Mouse (Mus musculus): ENCODE measurements around the gene Gm3045. TPM values are rescaled to one million over a fixed set of nuclear protein-coding genes. Genes with fewer than 3 reads are reported as not detected.

Gene Gm3045
- total RNA-seq (2021): not detected
- long read RNA-seq, experiment 1: 0 reads
- long read RNA-seq, experiment 2: 0 reads

- no peak for DNase-seq
Observed at GRCm38 (mm10) chr13:56426365-56426764, at the start of gene Gm3045. Gene Gm3045 (plus strand): TSS chr13:56426594.

DNA sequence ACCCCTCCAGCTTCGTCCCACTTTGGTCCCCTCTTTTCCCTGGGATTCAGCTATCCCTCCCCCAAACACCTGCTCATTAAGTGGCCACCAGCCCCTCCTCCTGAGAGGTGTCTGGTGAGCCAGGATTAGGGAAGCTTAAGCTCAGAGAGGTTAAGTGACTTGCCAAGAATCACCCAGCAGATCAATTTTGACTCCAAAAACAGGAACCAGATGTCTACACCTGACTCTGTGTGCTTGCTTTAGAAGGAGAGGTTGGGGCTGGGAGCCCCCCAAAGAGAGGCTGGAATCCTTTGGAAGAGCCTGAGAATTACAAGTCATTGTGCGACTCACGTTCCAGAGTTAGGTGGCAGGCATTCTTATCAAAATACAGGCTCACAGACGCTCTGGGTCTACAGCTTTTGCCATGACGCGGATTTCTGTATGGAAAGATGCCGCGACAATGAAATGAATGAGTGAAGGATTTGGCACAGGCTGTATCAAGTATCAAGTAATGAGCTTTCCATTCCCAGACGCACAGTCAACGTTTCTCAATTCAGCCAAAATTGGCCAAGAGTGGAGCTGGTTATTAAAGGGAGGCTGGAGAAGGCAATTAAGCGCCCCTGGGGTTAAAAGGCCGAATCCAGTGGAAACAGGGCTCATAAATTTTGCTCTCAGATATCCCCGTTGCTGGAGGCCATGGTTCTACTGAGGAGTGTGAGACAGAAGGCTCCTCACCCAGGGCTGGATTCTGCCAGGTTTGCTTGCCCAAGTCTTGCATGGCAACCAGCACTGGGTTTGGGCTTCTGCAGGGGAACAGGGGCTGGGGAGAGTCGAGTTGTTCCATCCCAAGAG lies 45.3 kb upstream of the Gm3045 start:
- no peak for DNase-seq

- DNase-seq: no peak
Observed at GRCm38 (mm10) chr13:56383406-56383805, 43.0 kb upstream of the Gm3045 start.

DNA sequence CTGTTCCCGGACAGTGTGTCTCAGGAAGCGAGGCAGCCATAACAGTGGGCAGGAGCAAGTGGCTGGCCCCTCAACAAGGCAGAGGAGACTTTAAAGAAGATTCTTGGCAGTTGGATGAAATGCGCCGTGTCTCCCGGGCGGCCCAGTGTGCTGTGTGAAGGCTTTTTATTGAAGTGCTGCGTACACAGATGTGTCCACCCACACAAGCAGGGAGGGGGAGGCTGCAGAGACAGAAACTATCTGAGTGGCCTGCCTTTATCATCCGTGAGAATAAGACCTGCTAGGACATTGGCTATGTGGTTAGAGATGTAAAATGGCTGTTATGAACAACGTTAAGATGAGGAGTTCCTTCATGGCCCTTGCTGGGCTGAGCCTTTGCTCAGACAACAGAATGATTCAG lies 40.0 kb upstream of the Gm3045 start:
- DNase-seq: no peak

- no peak for DNase-seq
Observed at GRCm38 (mm10) chr13:56387374-56387773, 39.0 kb upstream of the Gm3045 start.

- DNase-seq: no peak
Observed at GRCm38 (mm10) chr13:56388042-56388441, 38.4 kb upstream of the Gm3045 start.

- DNase-seq: no peak
Observed at GRCm38 (mm10) chr13:56397572-56397971, 28.8 kb upstream of the Gm3045 start.

DNA sequence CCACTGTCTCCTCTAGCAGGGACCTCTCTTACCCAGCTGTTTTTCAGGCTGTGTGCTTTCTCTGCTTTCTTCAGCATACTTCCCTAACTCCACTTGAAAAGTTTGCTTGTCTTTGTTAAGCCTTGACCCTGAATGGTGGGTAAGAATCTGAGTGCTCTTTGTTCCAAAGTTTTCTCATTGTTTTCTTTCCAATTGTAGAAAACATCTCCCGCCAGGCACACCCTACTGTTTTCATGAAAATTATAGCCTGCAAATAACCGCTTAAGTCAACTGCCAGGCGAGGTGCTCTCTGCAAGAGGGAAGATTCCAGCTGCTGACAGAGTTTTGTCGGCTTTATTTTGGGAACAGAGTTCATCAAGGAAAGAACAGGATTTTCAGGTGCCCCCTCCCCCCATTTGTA lies 25.2 kb upstream of the Gm3045 start:
- DNase-seq: no peak

DNA sequence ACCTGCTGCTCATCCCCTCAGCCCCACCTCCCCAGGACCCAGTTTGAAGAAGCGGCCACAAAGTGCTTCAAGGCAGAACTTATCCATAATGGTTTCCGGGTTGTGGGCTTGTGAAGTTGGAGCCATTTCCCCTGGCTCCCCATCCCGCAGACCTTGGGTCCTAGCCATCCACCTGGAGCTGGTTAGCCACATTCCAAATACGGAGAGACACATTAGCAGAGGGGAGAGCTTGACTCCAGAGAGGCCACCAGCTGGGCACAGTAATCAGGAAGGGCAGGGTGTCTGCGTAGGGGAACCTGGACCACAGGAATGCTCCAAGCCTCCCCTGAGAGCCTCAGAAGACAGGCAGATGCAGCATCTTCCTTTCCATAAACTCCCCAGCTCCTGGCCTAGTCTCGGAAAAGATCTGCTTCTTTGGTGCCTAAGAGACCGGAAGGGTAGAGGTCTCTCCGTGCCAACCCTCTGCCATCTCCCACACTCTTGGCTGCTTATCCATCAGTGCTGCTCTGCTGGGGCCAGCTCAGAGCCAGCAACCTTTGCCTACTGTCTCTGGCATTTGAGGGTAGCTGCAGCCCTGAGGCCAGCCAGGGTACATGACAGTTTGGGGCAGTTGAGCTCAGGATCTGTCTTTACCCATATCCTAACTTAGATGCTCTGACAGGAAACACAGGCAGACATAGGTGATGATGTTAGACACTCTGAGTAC lies 22.9 kb upstream of the Gm3045 start:
- no peak for DNase-seq

- DNase-seq: no peak
Observed at GRCm38 (mm10) chr13:56404511-56405140, 21.8 kb upstream of the Gm3045 start.

- no peak for DNase-seq
Observed at GRCm38 (mm10) chr13:56412286-56412873, 14.0 kb upstream of the Gm3045 start.

- no peak for DNase-seq
Observed at GRCm38 (mm10) chr13:56418685-56419483, 7.5 kb upstream of the Gm3045 start.

GRCm38 (mm10) chr13:56419538-56419937 lies 6.9 kb upstream of the Gm3045 start:
- no peak for DNase-seq

DNA sequence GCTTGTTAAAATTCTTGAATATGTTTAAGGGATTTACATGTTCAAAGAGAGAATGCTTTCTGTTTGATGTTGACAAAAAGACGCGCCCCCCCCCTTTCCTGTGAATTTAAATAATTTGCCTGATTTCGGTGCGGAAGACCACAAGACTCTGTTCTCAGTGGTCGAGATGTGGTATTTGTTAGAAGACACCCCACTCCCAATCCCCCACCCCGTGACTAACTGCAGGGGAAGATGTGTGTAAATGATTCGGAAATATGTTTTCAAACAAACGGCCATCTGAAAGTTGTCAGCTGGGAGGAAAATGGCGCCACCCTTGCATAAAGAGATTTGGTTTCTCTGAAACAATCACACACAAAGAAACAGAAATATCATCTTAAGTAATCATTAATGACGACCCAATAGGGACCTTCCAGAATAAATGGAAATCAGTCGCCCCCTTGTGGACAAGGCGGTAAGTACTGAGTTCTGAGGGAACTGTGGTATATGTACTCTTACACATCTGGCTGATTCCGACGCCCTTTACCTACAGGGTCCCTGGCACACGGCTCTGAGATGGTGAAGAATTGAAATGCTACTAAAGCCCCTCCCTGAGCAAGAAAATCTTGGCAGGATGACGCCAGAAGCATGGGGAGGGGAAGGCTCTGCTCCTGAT lies 4.2 kb upstream of the Gm3045 start:
- DNase-seq: peak; percentile 81

DNA sequence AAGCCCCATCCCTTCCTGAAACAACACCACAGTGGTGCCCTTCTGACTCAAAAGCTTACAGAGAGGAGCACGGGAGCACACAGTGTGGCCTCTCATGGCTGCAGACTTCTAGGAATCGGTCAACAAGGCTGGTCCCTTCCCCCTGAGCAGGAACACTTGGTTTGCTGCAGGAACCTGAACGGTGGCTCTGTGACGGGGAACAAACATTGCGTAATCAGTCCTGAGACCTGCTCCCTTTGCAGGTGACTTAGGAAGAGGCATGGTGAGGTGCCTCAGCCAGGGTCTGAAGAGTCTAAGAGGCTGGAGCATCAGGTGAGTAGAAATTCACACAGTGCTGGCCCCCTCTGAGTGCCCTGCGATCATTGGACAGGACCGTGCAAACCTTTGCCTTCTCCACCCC lies 463 bp upstream of the Gm3045 start:
- no peak for DNase-seq

- DNase-seq: peak; percentile 85
Observed at GRCm38 (mm10) chr13:56428724-56429500, 2.5 kb downstream of the Gm3045 start.

GRCm38 (mm10) chr13:56432496-56432895 lies 6.1 kb downstream of the Gm3045 start:
- DNase-seq: no peak

GRCm38 (mm10) chr13:56433466-56433865 lies 7.1 kb downstream of the Gm3045 start:
- DNase-seq: peak; percentile 79

DNA sequence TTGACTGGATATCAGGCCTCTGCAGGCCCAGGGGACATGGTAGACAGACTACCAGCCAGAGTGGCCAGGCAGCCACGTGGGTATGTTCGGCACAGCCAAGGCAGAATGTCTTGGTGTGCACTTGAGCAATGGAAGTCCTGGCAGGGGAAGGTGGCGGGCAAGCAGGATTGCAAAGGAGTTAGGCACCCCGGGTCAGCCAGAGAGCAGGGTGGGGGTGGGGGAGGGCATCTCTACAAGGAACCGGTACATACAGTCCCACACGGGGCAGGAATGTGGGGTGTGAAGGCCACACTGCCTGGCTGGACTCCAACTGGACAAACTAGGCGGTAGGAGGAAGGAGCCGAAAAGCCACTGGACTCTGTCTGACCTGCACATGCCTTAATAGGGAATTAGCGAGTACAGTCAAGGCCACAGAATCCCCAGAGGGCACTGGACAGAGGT lies 7.9 kb downstream of the Gm3045 start:
- peak; percentile 74 for DNase-seq

DNA sequence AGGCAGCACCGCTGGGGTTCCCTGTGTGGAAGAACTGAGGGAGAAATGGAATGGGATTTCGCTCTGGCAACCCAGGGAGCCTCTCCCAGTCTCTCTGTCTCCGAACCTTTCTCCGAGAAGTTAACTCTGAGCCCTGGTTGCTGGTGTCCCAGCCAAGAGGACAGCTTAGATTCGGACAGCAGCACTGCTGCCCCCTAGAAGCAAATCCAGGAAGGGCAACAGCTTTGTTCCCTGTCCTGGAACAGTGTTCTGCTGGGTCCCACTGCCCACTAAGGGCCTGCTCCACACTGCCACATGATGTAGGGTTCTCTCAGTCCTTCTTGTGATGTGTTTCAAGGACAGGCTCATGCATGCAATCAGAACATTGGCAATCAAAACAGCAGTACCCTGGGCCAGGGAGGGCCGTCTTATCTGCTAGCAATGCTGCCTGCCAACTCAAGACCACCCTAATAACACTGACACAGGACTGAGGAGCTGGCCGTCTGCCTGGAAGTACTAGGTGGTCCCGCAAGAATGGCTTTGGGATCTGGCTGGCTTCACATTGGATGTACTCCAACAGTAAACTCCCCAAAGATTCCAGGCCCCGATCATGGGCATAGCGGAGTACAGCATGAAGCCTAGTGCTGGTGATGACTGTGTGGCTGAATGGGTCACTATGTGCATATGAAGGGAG lies 9.4 kb downstream of the Gm3045 start:
- DNase-seq: no peak
